Mouse (Mus musculus) hindbrain, embryonic 13.5 days (tissue): ENCODE data around the gene Mns1. TPM values are rescaled to one million over a fixed set of nuclear protein-coding genes. Genes with fewer than 3 reads are reported as not detected.
"Not testable (repeated sequence)": the region's sequence is repeated elsewhere in the genome, so short reads cannot be mapped to it uniquely, and the experiment has no call there.

ENCODE experiments used
- ATAC-seq: fragments of 200-750 bp; cut with Nextera tagmentation; 2 replicates; pipeline ENCODE4 v1.8.0; 2017; ENCODE audit warnings: moderate TSS enrichment; ENCODE audit not compliant: low FRiP score
- H3K27ac ChIP-seq: fragments of 300-500 bp; sonication (generic); 2 replicates; pipeline ENCODE4 v1.5.1; 2015; ENCODE audit warnings: inconsistent platforms, mild to moderate bottlenecking, moderate library complexity
- H3K27me3 ChIP-seq: fragments of 300-500 bp; sonication (generic); 2 replicates; pipeline ENCODE4 v1.6.1; 2015; ENCODE audit warnings: mild to moderate bottlenecking, inconsistent platforms
- H3K36me3 ChIP-seq: fragments of 300-500 bp; sonication (generic); 2 replicates; pipeline ENCODE4 v1.6.1; 2015; ENCODE audit warnings: mild to moderate bottlenecking, inconsistent platforms
- H3K4me1 ChIP-seq: fragments of 300-500 bp; sonication (generic); replicated peaks from 2 replicates; pipeline ENCODE4 v1.6.1; 2015; ENCODE audit warnings: inconsistent platforms
- H3K4me2 ChIP-seq: fragments of 300-500 bp; sonication (generic); 2 replicates; pipeline ENCODE4 v1.6.1; 2015; ENCODE audit warnings: inconsistent platforms, mild to moderate bottlenecking, moderate library complexity
- H3K4me3 ChIP-seq: fragments of 300-500 bp; sonication (generic); 2 replicates; pipeline ENCODE4 v1.5.1; 2015; ENCODE audit warnings: mild to moderate bottlenecking, inconsistent platforms
- H3K9ac ChIP-seq: fragments of 300-500 bp; sonication (generic); 2 replicates; pipeline ENCODE4 v1.6.1; 2015; ENCODE audit warnings: mild to moderate bottlenecking, inconsistent platforms
- H3K9me3 ChIP-seq: fragments of 300-500 bp; sonication (generic); 2 replicates; pipeline ENCODE4 v1.6.1; 2016; ENCODE audit warnings: inconsistent platforms
- WGBS: fragments of 180-500 bp; shearing (Covaris S2); methylation state at CpG from one replicate; pipeline ENCODE4 v1.1.7; 2015; 5-methylcytosine and 5-hydroxymethylcytosine counted together
- polyA plus RNA-seq: library from polyadenylated mRNA; unstranded; fragments of >200 nt; fragmentation: Nextera tagmentation; extraction: Ambion mirVana; gene quantifications from 2 replicates; pipeline ENCODE4 v1.2.1, GENCODE M21; 2015

Gene Mns1
- polyA plus RNA-seq, 1 experiment from 2014 or later: 12.1 TPM

- no peak for ATAC-seq
- Histone ChIP-seq H3K9me3 (no peaks in the 10 kb centered on the region), H3K36me3 (no peaks in the 10 kb centered on the region), H3K4me1 (peaks cover 12% of the 10 kb centered on the region), H3K4me3 (no peak overlapping the region), H3K27me3 (no peaks in the 10 kb centered on the region), H3K4me2 (no peak overlapping the region), H3K27ac (no peak overlapping the region), H3K9ac (no peak overlapping the region)
- 95% methylated on average over 4 of the region's 4 CpGs for WGBS
Observed at GRCm38 (mm10) chr9:72440358-72440757, 2.5 kb downstream of the Mns1 start.

GRCm38 (mm10) chr9:72440948-72441926, 3.4 kb downstream of the Mns1 start:
- Histone ChIP-seq H3K9me3 (no peaks in the 10 kb centered on the region), H3K27ac (no peak overlapping the region), H3K4me1 (peaks cover 12% of the 10 kb centered on the region), H3K36me3 (no peaks in the 10 kb centered on the region), H3K4me3 (no peak overlapping the region), H3K9ac (no peak overlapping the region), H3K4me2 (no peak overlapping the region), H3K27me3 (no peaks in the 10 kb centered on the region)
- ATAC-seq: no peak
- WGBS: 83% methylated on average over 8 of the region's 8 CpGs

GRCm38 (mm10) chr9:72441927-72442715, 4.3 kb downstream of the Mns1 start:
- no peak for ATAC-seq
- H3K36me3 ChIP-seq: no peaks in the 10 kb centered on the region
- H3K9me3 ChIP-seq: no peaks in the 10 kb centered on the region
- H3K27me3 ChIP-seq: no peaks in the 10 kb centered on the region
- no peak overlapping the region for H3K27ac ChIP-seq
- WGBS: 92% methylated on average over 10 of the region's 10 CpGs
- no peak overlapping the region for H3K9ac ChIP-seq
- H3K4me2 ChIP-seq: no peak overlapping the region
- H3K4me1 ChIP-seq: peaks cover 12% of the 10 kb centered on the region
- no peak overlapping the region for H3K4me3 ChIP-seq

- no peaks in the 10 kb centered on the region for H3K9me3 ChIP-seq
- 54% methylated on average over 8 of the region's 8 CpGs for WGBS
- peaks cover 9% of the 10 kb centered on the region; the same call in 1 of the 2 replicates for H3K36me3 ChIP-seq
- H3K27me3 ChIP-seq: no peaks in the 10 kb centered on the region
- H3K4me3 ChIP-seq: no peak overlapping the region
- no peak overlapping the region for H3K9ac ChIP-seq
- no peak for ATAC-seq
- no peak overlapping the region for H3K27ac ChIP-seq
- H3K4me1 ChIP-seq: 0 out of 2 replicates have a peak, but pooled peaks cover 3% of the 10 kb centered on the region
- no peak overlapping the region for H3K4me2 ChIP-seq
Observed at GRCm38 (mm10) chr9:72448026-72448425, 10.2 kb downstream of the Mns1 start.

- Histone ChIP-seq H3K4me1 (0 out of 2 replicates have a peak, but pooled peaks cover 3% of the 10 kb centered on the region), H3K9me3 (no peaks in the 10 kb centered on the region), H3K4me2 (no peak overlapping the region), H3K9ac (no peak overlapping the region), H3K27ac (no peak overlapping the region), H3K27me3 (no peaks in the 10 kb centered on the region), H3K36me3 (peaks cover 13% of the 10 kb centered on the region), H3K4me3 (no peak overlapping the region)
- WGBS: 85% methylated on average over 7 of the region's 7 CpGs
- ATAC-seq: no peak
Observed at GRCm38 (mm10) chr9:72449367-72449766, 11.6 kb downstream of the Mns1 start.

GRCm38 (mm10) chr9:72449841-72450240, 12.0 kb downstream of the Mns1 start:
- no peak for ATAC-seq
- peaks cover 13% of the 10 kb centered on the region for H3K36me3 ChIP-seq
- H3K4me3 ChIP-seq: no peak overlapping the region
- H3K9me3 ChIP-seq: no peaks in the 10 kb centered on the region
- no peak overlapping the region for H3K9ac ChIP-seq
- 0 out of 2 replicates have a peak, but pooled peaks cover 3% of the 10 kb centered on the region for H3K4me1 ChIP-seq
- no peak overlapping the region for H3K4me2 ChIP-seq
- no peak overlapping the region for H3K27ac ChIP-seq
- H3K27me3 ChIP-seq: no peaks in the 10 kb centered on the region
- 76% methylated on average over 2 of the region's 2 CpGs for WGBS

- Histone ChIP-seq H3K9ac (no peak overlapping the region), H3K4me1 (0 out of 2 replicates have a peak, but pooled peaks cover 3% of the 10 kb centered on the region), H3K4me2 (no peak overlapping the region), H3K27me3 (no peaks in the 10 kb centered on the region), H3K36me3 (peaks cover 13% of the 10 kb centered on the region), H3K4me3 (no peak overlapping the region), H3K27ac (no peak overlapping the region), H3K9me3 (no peaks in the 10 kb centered on the region)
- ATAC-seq: no peak
- WGBS: 96% methylated on average over 1 of the region's 1 CpGs
Observed at GRCm38 (mm10) chr9:72450363-72450762, 12.6 kb downstream of the Mns1 start.

GRCm38 (mm10) chr9:72451111-72451510, 13.3 kb downstream of the Mns1 start:
- no peak for ATAC-seq
- WGBS: 90% methylated on average over 6 of the region's 6 CpGs
- H3K9ac ChIP-seq: no peak overlapping the region
- H3K27me3 ChIP-seq: no peaks in the 10 kb centered on the region
- H3K36me3 ChIP-seq: peaks cover 13% of the 10 kb centered on the region
- no peak overlapping the region for H3K4me3 ChIP-seq
- H3K4me1 ChIP-seq: 0 out of 2 replicates have a peak, but pooled peaks cover 3% of the 10 kb centered on the region
- no peak overlapping the region for H3K27ac ChIP-seq
- no peak overlapping the region for H3K4me2 ChIP-seq
- no peaks in the 10 kb centered on the region for H3K9me3 ChIP-seq

GRCm38 (mm10) chr9:72454281-72454680, 16.5 kb downstream of the Mns1 start:
- H3K9ac ChIP-seq, H3K27ac ChIP-seq, H3K4me3 ChIP-seq, H3K4me2 ChIP-seq, ATAC-seq, H3K4me1 ChIP-seq, H3K9me3 ChIP-seq, H3K27me3 ChIP-seq: not testable (repeated sequence)
- H3K36me3 ChIP-seq: peaks cover 14% of the 10 kb centered on the region

GRCm38 (mm10) chr9:72456374-72456773, 18.6 kb downstream of the Mns1 start:
- Histone ChIP-seq H3K4me2 (no peak overlapping the region), H3K9ac (no peak overlapping the region), H3K36me3 (peaks cover 25% of the 10 kb centered on the region), H3K4me3 (no peak overlapping the region), H3K9me3 (no peaks in the 10 kb centered on the region), H3K27me3 (no peaks in the 10 kb centered on the region), H3K27ac (no peak overlapping the region), H3K4me1 (no peaks in the 10 kb centered on the region)
- WGBS: 53% methylated on average over 1 of the region's 1 CpGs
- no peak for ATAC-seq

- H3K36me3 ChIP-seq: peaks cover 22% of the 10 kb centered on the region
- no peak overlapping the region for H3K4me2 ChIP-seq
- no peak overlapping the region for H3K27ac ChIP-seq
- H3K4me3 ChIP-seq: no peak overlapping the region
- H3K27me3 ChIP-seq: no peaks in the 10 kb centered on the region
- peak; percentile 78; the same call in 1 of the 2 replicates for ATAC-seq
- no peak overlapping the region for H3K9ac ChIP-seq
- 22% methylated on average over 5 of the region's 5 CpGs for WGBS
- no peaks in the 10 kb centered on the region for H3K4me1 ChIP-seq
- no peaks in the 10 kb centered on the region for H3K9me3 ChIP-seq
Observed at GRCm38 (mm10) chr9:72458233-72458632, 20.4 kb downstream of the Mns1 start.

GRCm38 (mm10) chr9:72459703-72460102, 21.9 kb downstream of the Mns1 start:
- Histone ChIP-seq H3K9me3 (no peaks in the 10 kb centered on the region), H3K27ac (no peak overlapping the region), H3K4me2 (no peak overlapping the region), H3K4me3 (no peak overlapping the region), H3K27me3 (no peaks in the 10 kb centered on the region), H3K9ac (no peak overlapping the region), H3K4me1 (no peaks in the 10 kb centered on the region), H3K36me3 (peaks cover 18% of the 10 kb centered on the region)
- 87% methylated on average over 3 of the region's 3 CpGs for WGBS
- ATAC-seq: no peak
